ENCODE assay signal across 10 mouse cellular contexts in genomic region chr6:97250966-97251365, GRCm38 (mm10). TPM values are rescaled to one million over a fixed set of nuclear protein-coding genes. Genes with fewer than 3 reads are reported as not detected.
A peak's percentile ranks its signal among the peaks of the same experiment; 100 is the strongest.
DNase-seq lines count a peak whose midpoint lies in the region; ATAC-seq lines count a peak whose summit lies in the region.
"Had no signal": no experiment of that assay in that cellular context is flagged by ENCODE, and none has a peak within 500 bp of the region (broad histone marks: within the 10 kb centered on the region; RNA-seq: fewer than 3 reads in every experiment).

No protein-coding gene starts in this region.

- H3K36me3 ChIP-seq in liver, embryonic 12.5 days, result no peaks in the 10 kb centered on the region
- peaks cover 8% of the 10 kb centered on the region; the same call in 1 of the 2 replicates for H3K36me3 ChIP-seq in heart, embryonic 12.5 days
- H3K36me3 ChIP-seq: embryonic facial prominence, embryonic 12.5 days; neural tube, embryonic 12.5 days had no signal

- H3K9me3 ChIP-seq in liver, embryonic 12.5 days (replicated peaks), result no peaks in the 10 kb centered on the region
- no peaks in the 10 kb centered on the region for H3K9me3 ChIP-seq in heart, embryonic 12.5 days (replicated peaks)
- H3K9me3 ChIP-seq: embryonic facial prominence, embryonic 12.5 days; neural tube, embryonic 12.5 days had no signal

- H3K9ac ChIP-seq in liver, embryonic 12.5 days, result no peak overlapping the region
- H3K9ac ChIP-seq in heart, embryonic 12.5 days, result peak overlapping the region; percentile 47; the same call in 1 of the 2 replicates
- H3K9ac ChIP-seq: embryonic facial prominence, embryonic 12.5 days; neural tube, embryonic 12.5 days had no signal

- 31% methylated on average over 6 of the region's 6 CpGs for WGBS in liver, embryonic 12.5 days (ENCODE audit: insufficient replicate concordance)
- 33% methylated on average over 6 of the region's 6 CpGs for WGBS in heart, embryonic 12.5 days

- ATAC-seq in liver, embryonic 12.5 days, result no peak
- ATAC-seq in common myeloid progenitor, adult 5-6 weeks (replicated peaks; ENCODE audit: low read depth, poor library complexity, severe bottlenecking), result peak; percentile 90
- no peak for ATAC-seq in heart, embryonic 12.5 days (ENCODE audit: insufficient number of reproducible peaks, low FRiP score)
- peak; percentile 91 for ATAC-seq in megakaryocyte-erythroid progenitor cell, adult 5-6 weeks (replicated peaks; ENCODE audit: low FRiP score, low TSS enrichment, poor library complexity, severe bottlenecking)

- H3K27ac ChIP-seq in liver, embryonic 12.5 days, result no peak overlapping the region
- H3K27ac ChIP-seq in heart, embryonic 12.5 days (ENCODE audit: poor library complexity, severe bottlenecking), result no peak overlapping the region
- H3K27ac ChIP-seq: embryonic facial prominence, embryonic 12.5 days; neural tube, embryonic 12.5 days had no signal

- H3K27me3 ChIP-seq in liver, embryonic 12.5 days (replicated peaks), result no peaks in the 10 kb centered on the region
- H3K27me3 ChIP-seq in heart, embryonic 12.5 days (replicated peaks), result no peaks in the 10 kb centered on the region
- H3K27me3 ChIP-seq: embryonic facial prominence, embryonic 12.5 days; neural tube, embryonic 12.5 days had no signal

- DNase-seq in liver (peak; percentile 39), R1 (ENCODE audit: low read depth, low spot score) (peak; percentile 74)
- peak; percentile 35 for DNase-seq in layer of hippocampus, adult 9-10 months (ENCODE audit: low spot score)
- DNase-seq in thymus, adult 18-20 months, result peak; percentile 10 to 31

- peaks cover 6% of the 10 kb centered on the region for H3K4me1 ChIP-seq in liver, embryonic 12.5 days
- peaks cover 16% of the 10 kb centered on the region; the same call in 1 of the 2 replicates for H3K4me1 ChIP-seq in heart, embryonic 12.5 days (replicated peaks)
- H3K4me1 ChIP-seq: neural tube, embryonic 12.5 days had no signal

- no peak overlapping the region for H3K4me2 ChIP-seq in liver, embryonic 12.5 days
- peak overlapping the region; percentile 63 for H3K4me2 ChIP-seq in heart, embryonic 12.5 days
- H3K4me2 ChIP-seq: embryonic facial prominence, embryonic 12.5 days; neural tube, embryonic 12.5 days had no signal

- no peak overlapping the region for H3K4me3 ChIP-seq in liver, embryonic 12.5 days
- peak overlapping the region; percentile 45 for H3K4me3 ChIP-seq in heart, embryonic 12.5 days
- H3K4me3 ChIP-seq: embryonic facial prominence, embryonic 12.5 days; neural tube, embryonic 12.5 days had no signal

RNA-seq across cellular contexts. Expression of gene Lmod3, which starts 1.6 kb away (rescaled TPM):
- 0.05 and 0.10 TPM in 2 replicates for polyA plus RNA-seq in liver, embryonic 12.5 days (2016; fragmentation: Nextera tagmentation; extraction: Ambion mirVana)
- total RNA-seq in common myeloid progenitor, adult 5-6 weeks (2017), result not detected in 2 replicates
- polyA plus RNA-seq in heart, embryonic 12.5 days (2016; fragmentation: Nextera tagmentation; extraction: Ambion mirVana), result 18.0 and 18.7 TPM in 2 replicates
- not detected in 2 replicates for total RNA-seq in megakaryocyte-erythroid progenitor cell, adult 5-6 weeks (2014; fragmentation: Nextera tagmentation)
- total RNA-seq in megakaryocyte-erythroid progenitor cell, adult 5-6 weeks (2017), result not detected in 2 replicates

RNA-seq across cellular contexts. Expression of gene Arl6ip5, which starts 40.5 kb away (rescaled TPM):
- 35.3 and 36.6 TPM in 2 replicates for polyA plus RNA-seq in liver, embryonic 12.5 days (2016; fragmentation: Nextera tagmentation; extraction: Ambion mirVana)
- total RNA-seq in common myeloid progenitor, adult 5-6 weeks (2017), result 58.9 and 73.4 TPM in 2 replicates
- polyA plus RNA-seq in heart, embryonic 12.5 days (2016; fragmentation: Nextera tagmentation; extraction: Ambion mirVana), result 96.9 and 97.9 TPM in 2 replicates
- total RNA-seq in megakaryocyte-erythroid progenitor cell, adult 5-6 weeks (2014; fragmentation: Nextera tagmentation), result 36.5 and 40.7 TPM in 2 replicates
- 47.9 and 53.0 TPM in 2 replicates for total RNA-seq in megakaryocyte-erythroid progenitor cell, adult 5-6 weeks (2017)

RNA-seq across cellular contexts. Expression of gene Uba3, which starts 45.5 kb away (rescaled TPM):
- 39.9 and 40.7 TPM in 2 replicates for polyA plus RNA-seq in liver, embryonic 12.5 days (2016; fragmentation: Nextera tagmentation; extraction: Ambion mirVana)
- 66.2 and 66.3 TPM in 2 replicates for total RNA-seq in common myeloid progenitor, adult 5-6 weeks (2017)
- polyA plus RNA-seq in heart, embryonic 12.5 days (2016; fragmentation: Nextera tagmentation; extraction: Ambion mirVana), result 79.1 and 79.3 TPM in 2 replicates
- 49.9 and 61.9 TPM in 2 replicates for total RNA-seq in megakaryocyte-erythroid progenitor cell, adult 5-6 weeks (2014; fragmentation: Nextera tagmentation)
- 66.3 and 104 TPM in 2 replicates for total RNA-seq in megakaryocyte-erythroid progenitor cell, adult 5-6 weeks (2017)

Comparison
In these comparisons a context has a peak if more than half of its experiments do, and no peak if none do; other contexts are left out.
1. DNase-seq: peak in every context shown above with its lines; median percentile 74 in R1; 39 in liver; 35 in layer of hippocampus, adult 9-10 months; 20 in thymus, adult 18-20 months.
2. ATAC-seq: peak in common myeloid progenitor, adult 5-6 weeks (single experiment) and megakaryocyte-erythroid progenitor cell, adult 5-6 weeks (single experiment); none in liver, embryonic 12.5 days (single experiment) and heart, embryonic 12.5 days (single experiment).